Mouse (Mus musculus) E14TG2a.4 (cell line): ENCODE measurements around the gene Gm20388.

Experiments used
- CTCF ChIP-seq: conservative IDR thresholded peaks from 2 replicates; pipeline ENCODE4 v1.5.1; 2014; ENCODE audit warnings: low read length
- NANOG ChIP-seq: IDR thresholded peaks from 2 replicates; pipeline ENCODE4 v1.6.1; 2014; ENCODE audit warnings: borderline replicate concordance, low read length, mixed read lengths
- POU5F1 ChIP-seq: IDR thresholded peaks from 2 replicates; pipeline ENCODE4 v1.6.1; 2014; ENCODE audit warnings: low read length, borderline replicate concordance

GRCm38 (mm10) chr8:122569329-122569728, 2658.7 kb downstream of the Gm20388 start:
- no peak for TF ChIP-seq CTCF
- no peak for TF ChIP-seq POU5F1
- TF ChIP-seq NANOG = no peak
